Mouse (Mus musculus): ENCODE results near the gene Cnnm2.

- TF ChIP-seq CTCF (IDR thresholded peaks at IDR 0.05; ENCODE audit: borderline replicate concordance, extremely low read depth, insufficient read depth, insufficient read length) (no peak), POLR2A (IDR thresholded peaks at IDR 0.05; ENCODE audit: borderline replicate concordance, extremely low read depth, insufficient read depth, insufficient read length, poor library complexity, severe bottlenecking) (no peak)
Observed at GRCm38 (mm10) chr19:46856232-46856631, 94.8 kb downstream of the Cnnm2 start.
